Mouse (Mus musculus): Measurements from ENCODE around the gene Tsks.

Gene Tsks

GRCm38 (mm10) chr7:44942904-44943303, at the start of gene Tsks:
TSS of gene Tsks (plus strand) at chr7:44943204.
- DNase-seq: no peak

GRCm38 (mm10) chr7:44894175-44894574, 48.8 kb upstream of the Tsks start:
- no peak for DNase-seq

DNA sequence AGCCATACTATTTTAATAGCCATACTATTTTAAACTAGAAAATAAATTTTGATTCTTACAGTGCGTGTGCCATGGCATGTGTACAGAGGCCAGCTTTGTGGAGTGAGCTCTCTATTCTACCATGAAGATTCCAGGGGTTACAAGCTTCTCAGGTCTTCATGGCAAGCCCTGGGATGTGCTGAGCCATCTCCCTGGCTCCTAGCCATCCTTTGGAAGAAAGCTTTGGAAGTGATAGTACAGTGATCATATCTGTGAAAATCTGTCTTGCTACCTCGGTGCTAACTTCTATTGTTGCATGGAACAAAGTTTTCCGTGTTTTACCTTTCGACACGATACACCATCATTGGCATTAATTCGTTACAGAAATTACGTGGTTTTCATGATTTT, 47.8 kb upstream of the Tsks start:
- no peak for DNase-seq

GRCm38 (mm10) chr7:44895593-44896434, 47.2 kb upstream of the Tsks start, which contains the start of gene Fuz:
TSS of gene Fuz (plus strand) at chr7:44896079.
- peak; percentile 93 to 96 for DNase-seq

DNA sequence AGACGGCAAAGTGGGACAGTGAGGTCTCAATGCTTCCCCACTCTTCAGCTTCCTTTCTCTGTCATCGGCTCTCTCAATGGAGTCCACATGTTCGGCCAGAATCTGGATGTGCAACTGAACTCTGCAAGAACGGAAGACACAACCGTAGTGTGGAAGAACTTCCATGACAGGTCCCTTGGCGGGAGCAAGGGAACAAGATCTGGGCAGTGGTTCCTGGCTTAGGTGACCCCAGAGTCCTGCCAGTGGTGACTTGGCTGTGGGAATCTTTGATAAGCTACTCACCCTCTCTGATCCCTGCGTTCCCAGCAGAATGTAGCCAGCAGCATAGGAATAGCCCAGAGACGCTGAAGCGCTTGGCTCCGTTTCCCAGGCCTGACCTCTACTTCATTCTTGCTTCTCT, 46.5 kb upstream of the Tsks start:
- no peak for DNase-seq

GRCm38 (mm10) chr7:44898607-44899006, 44.4 kb upstream of the Tsks start:
- peak; percentile 49 to 71 for DNase-seq

GRCm38 (mm10) chr7:44900632-44901031, 42.4 kb upstream of the Tsks start:
- DNase-seq: peak in 1 of 2 experiments; percentile 40

DNA sequence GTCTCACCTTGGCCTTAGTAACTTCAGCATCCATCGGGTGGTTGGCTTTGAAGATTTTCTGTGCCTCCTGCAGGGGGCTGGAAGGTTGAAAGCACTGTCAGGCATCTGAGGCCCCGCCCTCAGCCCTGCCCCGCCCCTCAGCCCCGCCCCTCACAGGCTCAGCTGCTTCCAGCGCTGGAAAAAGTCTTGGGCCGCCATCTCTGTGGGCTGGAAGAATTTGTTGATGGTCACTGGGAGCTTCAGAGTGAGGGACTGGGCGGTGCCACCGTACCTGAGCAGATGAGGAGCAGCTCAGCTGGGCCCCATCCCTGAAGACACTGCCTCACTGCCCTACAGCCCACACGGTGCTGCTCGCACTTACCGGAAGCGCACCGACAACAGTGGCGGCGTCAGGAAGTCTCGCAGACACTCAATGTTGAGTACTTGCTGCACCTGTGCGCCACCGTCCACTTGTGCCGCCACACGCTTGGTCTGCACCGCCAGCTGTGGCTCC, 41.7 kb upstream of the Tsks start:
- DNase-seq: peak; percentile 29 to 69

DNA sequence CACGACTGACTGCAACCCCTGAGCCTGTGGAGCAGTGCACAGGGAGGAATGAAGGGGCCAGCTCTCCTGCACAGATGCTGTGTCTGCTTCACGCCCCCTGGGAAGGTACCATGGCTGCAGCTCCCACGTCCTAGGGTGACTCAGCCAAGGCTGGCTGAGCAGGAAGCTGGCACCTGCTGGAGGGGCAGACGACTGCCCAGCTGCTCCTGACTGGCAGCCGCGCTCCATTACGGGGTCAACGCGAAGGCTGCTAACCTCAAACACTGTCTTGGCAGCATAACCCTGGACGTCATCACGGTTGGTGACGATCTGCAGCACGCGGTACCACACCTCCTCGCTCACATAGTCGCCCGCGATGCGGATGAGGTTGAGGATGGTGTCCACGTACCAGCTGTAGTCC, 37.6 kb upstream of the Tsks start:
- DNase-seq: no peak

DNA sequence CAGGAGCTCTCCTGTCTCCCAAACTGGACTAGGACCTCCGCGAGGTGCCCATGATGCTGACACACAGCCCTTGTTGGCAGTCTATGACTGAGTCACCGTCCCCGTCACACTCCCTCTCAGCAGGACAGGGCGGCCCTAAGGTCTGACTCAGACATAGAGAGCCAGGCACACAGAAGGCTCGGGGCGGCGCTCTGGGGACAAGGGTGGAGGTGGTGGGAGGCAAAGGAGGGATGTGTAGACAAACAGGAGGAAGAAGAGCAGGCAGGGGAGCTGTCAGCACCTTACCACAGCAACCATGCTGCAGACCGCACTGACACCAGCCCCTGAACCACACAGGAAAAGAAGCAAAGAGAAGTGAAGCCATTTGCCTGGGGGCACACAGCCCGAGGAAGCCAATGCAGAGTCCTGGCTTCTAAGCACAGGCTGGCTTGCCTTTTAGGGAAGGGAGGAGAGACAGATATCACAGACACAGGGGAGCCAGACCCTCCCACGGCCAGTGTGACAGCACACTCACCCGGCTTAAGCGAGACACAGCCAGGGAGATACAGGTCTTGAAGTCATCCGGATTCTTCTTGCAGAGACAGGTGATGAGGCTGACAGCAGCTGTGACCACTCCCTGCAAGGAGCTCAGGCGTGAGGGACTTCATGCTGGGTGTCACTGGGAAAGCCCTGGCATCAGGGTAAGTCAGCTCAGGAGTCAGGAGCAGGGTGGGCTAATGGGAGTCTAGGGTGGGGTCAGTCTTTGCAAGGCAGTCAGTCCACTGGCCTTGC, 34.1 kb upstream of the Tsks start:
- no peak for DNase-seq

- no peak for DNase-seq
Observed at GRCm38 (mm10) chr7:44914396-44914795, 28.6 kb upstream of the Tsks start.

GRCm38 (mm10) chr7:44915314-44915713, 27.7 kb upstream of the Tsks start:
- no peak for DNase-seq

GRCm38 (mm10) chr7:44916191-44916590, 26.8 kb upstream of the Tsks start:
- no peak for DNase-seq

DNA sequence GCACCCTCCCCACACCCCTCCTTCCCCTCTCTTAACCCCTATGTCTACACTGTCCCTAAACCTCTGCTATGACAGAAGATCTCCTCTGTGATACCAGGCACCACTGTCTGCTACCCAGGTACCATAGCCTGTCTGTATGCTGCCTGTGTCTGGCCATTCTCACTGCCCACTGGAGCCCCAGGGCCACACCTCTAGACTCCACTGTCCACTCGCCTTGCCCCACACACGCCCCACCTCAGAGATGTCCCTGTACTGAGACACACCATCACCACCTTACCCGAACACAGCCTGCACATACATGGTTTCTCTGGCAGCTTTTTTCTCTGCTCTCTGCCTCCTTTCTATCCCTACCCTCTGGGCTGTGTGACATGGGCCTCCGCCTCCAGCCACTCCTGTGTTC, 26.1 kb upstream of the Tsks start:
- no peak for DNase-seq

GRCm38 (mm10) chr7:44918219-44918618, 24.8 kb upstream of the Tsks start:
- no peak for DNase-seq

- no peak for DNase-seq
Observed at GRCm38 (mm10) chr7:44919127-44919526, 23.9 kb upstream of the Tsks start.

GRCm38 (mm10) chr7:44922530-44922929, 20.5 kb upstream of the Tsks start:
- no peak for DNase-seq

DNA sequence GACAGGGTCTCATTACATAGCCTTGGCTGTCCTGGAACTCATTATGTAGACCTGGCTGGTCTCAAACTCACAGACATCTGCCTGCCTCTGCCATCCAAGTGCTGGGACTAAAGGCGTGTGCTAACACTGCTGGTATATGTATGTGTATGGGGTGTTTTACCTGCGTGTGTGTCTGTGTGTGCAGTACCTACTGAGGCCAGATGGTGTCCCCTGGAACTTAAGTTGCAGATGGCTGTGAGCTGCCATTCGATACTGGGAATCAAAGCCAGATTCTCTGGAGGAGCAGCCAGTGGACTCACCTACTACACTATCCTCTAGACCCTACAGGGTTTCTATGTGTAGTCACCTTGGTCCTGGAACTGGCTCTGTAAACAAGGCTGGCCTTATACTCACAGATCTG, 17.5 kb upstream of the Tsks start:
- DNase-seq: peak; percentile 62 to 79

GRCm38 (mm10) chr7:44928570-44928969, 14.4 kb upstream of the Tsks start:
- no peak for DNase-seq

- peak; percentile 99 to 100 for DNase-seq
Observed at GRCm38 (mm10) chr7:44929204-44930151, 13.5 kb upstream of the Tsks start, which contains the start of gene Ap2a1. TSS of gene Ap2a1 (minus strand) at chr7:44929496.

DNA sequence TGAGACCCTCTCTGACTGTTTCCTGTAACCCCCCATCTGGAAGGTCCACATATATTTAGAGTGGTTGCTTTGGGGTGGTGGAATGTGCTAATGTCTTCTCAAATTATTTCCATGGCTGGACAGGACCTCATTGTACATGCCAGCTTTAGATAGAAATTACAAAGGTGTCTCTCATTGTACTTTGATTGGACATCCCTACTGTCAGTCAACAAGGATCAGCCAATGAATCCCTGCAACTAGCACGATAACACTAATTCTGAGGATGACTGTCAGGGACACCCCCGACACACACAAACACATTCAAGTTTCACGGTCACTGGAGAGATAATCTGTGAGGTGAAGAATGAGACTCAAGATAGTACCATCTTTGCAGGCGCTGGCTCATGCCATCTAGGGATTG, 4.3 kb upstream of the Tsks start:
- no peak for DNase-seq

DNA sequence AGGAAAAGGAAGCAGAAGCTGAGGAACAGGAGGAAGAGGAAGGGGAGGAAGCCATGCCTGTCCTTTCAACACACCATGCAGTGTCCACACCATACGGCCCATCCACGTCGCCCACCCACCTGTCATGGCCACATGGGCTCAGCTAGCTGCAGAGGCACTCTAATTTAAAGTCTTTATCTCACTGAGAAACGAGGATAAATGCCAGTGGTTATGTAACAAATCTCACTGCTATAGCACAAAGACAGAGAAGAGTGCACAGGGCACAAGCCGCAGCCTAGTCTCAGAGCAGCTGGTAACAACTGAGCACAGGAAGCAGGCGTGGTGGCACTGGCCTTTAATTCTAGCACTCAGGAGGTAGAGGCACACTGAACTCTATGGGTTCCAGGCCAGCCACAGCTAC, 6.9 kb downstream of the Tsks start:
- no peak for DNase-seq

- DNase-seq: peak; percentile 87
Observed at GRCm38 (mm10) chr7:44951960-44952359, 9.0 kb downstream of the Tsks start.

All from kidney, postnatal 36 days (tissue).